Mouse (Mus musculus) embryonic facial prominence, embryonic 11.5 days (tissue): ENCODE results near the gene Gpr157. TPM values are rescaled to one million over a fixed set of nuclear protein-coding genes. Genes with fewer than 3 reads are reported as not detected.
"Not testable (repeated sequence)": the region's sequence is repeated elsewhere in the genome, so short reads cannot be mapped to it uniquely, and the experiment has no call there.

Experiments
- ATAC-seq: fragments of 200-750 bp; cut with Nextera tagmentation; replicated peaks from 2 replicates; pipeline ENCODE4 v1.8.0; 2017; ENCODE audit warnings: low read depth; ENCODE audit not compliant: insufficient number of reproducible peaks, low FRiP score, low TSS enrichment
- DNase-seq: peaks from one replicate; pipeline ENCODE4 v3.0.0-alpha.2; 2015; ENCODE audit warnings: low spot score
- H3K27ac ChIP-seq: fragments of 300-500 bp; sonication (generic); replicated peaks from 2 replicates; pipeline ENCODE4 v1.5.1; 2014; ENCODE audit warnings: mild to moderate bottlenecking, low read depth, low read length, control low read depth
- H3K27me3 ChIP-seq: fragments of 300-500 bp; sonication (generic); 2 replicates; pipeline ENCODE4 v1.6.1; 2014; ENCODE audit warnings: mild to moderate bottlenecking, low read length, moderate library complexity, mixed read lengths; ENCODE audit not compliant: control insufficient read depth, insufficient read depth
- H3K36me3 ChIP-seq: fragments of 300-500 bp; sonication (generic); replicated peaks from 2 replicates; pipeline ENCODE4 v1.6.1; 2014; ENCODE audit warnings: low read depth, mild to moderate bottlenecking, low read length, moderate library complexity, mixed read lengths; ENCODE audit not compliant: control insufficient read depth, insufficient read depth
- H3K4me1 ChIP-seq: fragments of 300-500 bp; sonication (generic); 2 replicates; pipeline ENCODE4 v1.6.1; 2014; ENCODE audit warnings: low read length, mixed read lengths; ENCODE audit not compliant: control insufficient read depth, insufficient read depth
- H3K4me2 ChIP-seq: fragments of 300-500 bp; sonication (generic); 2 replicates; pipeline ENCODE4 v1.6.1; 2014; ENCODE audit warnings: low read depth, mild to moderate bottlenecking, control low read depth, low read length, moderate library complexity
- H3K4me3 ChIP-seq: fragments of 300-500 bp; sonication (generic); 2 replicates; pipeline ENCODE4 v1.5.1; 2014; ENCODE audit warnings: low read depth, low read length, control low read depth
- H3K9ac ChIP-seq: fragments of 300-500 bp; sonication (generic); replicated peaks from 2 replicates; pipeline ENCODE4 v1.6.1; 2014; ENCODE audit warnings: mild to moderate bottlenecking, control low read depth, low read length
- H3K9me3 ChIP-seq: fragments of 300-500 bp; sonication (generic); replicated peaks from 2 replicates; pipeline ENCODE4 v1.6.1; 2016; ENCODE audit warnings: mild to moderate bottlenecking, low read length, inconsistent platforms, mixed read lengths; ENCODE audit not compliant: control insufficient read depth
- WGBS: fragments of 180-500 bp; shearing (Covaris S2); extraction: QIAGEN DNeasy Blood & Tissue Kit; methylation state at CpG from one replicate; pipeline ENCODE4 v1.1.7; 2014; 5-methylcytosine and 5-hydroxymethylcytosine counted together
- polyA plus RNA-seq: library from polyadenylated mRNA; unstranded; fragments of >200 nt; fragmentation: Nextera tagmentation; extraction: Ambion mirVana; gene quantifications from 2 replicates; pipeline ENCODE4 v1.2.1, GENCODE M21; 2014

Gpr157 gene
- polyA plus RNA-seq, result 0.18 and 0.28 TPM in 2 replicates

GRCm38 (mm10) chr4:150087161-150087889 is at the start of gene Gpr157:
Gpr157 (plus strand) TSS chr4:150087365.
- Histone ChIP-seq H3K9me3 (no peaks in the 10 kb centered on the region), H3K36me3 (no peaks in the 10 kb centered on the region), H3K4me3 (peak within 1 kb of the TSS; percentile 60), H3K27me3 (peaks cover 4% of the 10 kb centered on the region; the same call in 1 of the 2 replicates), H3K27ac (no peak within 1 kb of the TSS), H3K9ac (peak within 1 kb of the TSS; percentile 61), H3K4me1 (no peaks in the 10 kb centered on the region; the same call in 1 of the 2 replicates), H3K4me2 (peak within 1 kb of the TSS; percentile 99)
- peak; percentile 96 for ATAC-seq
- WGBS, result under 1% methylated on average over 52 of the region's 56 CpGs
- DNase-seq, result peak; percentile 95

GRCm38 (mm10) chr4:150038533-150038932 is 48.6 kb upstream of the Gpr157 start:
- Histone ChIP-seq H3K9ac (no peak overlapping the region), H3K27me3 (peaks cover 15% of the 10 kb centered on the region), H3K36me3 (no peaks in the 10 kb centered on the region), H3K27ac (no peak overlapping the region), H3K4me2 (no peak overlapping the region), H3K9me3 (no peaks in the 10 kb centered on the region), H3K4me3 (no peak overlapping the region), H3K4me1 (0 out of 2 replicates have a peak, but pooled peaks cover under 1% of the 10 kb centered on the region)
- no peak for ATAC-seq
- WGBS, result 91% methylated on average over 7 of the region's 7 CpGs
- no peak for DNase-seq

GRCm38 (mm10) chr4:150040003-150040581 is 47.1 kb upstream of the Gpr157 start:
- H3K9me3 ChIP-seq, result no peaks in the 10 kb centered on the region
- H3K4me3 ChIP-seq, result no peak overlapping the region
- H3K27ac ChIP-seq, result no peak overlapping the region
- H3K27me3 ChIP-seq, result peaks cover under 1% of the 10 kb centered on the region; the same call in 1 of the 2 replicates
- H3K4me2 ChIP-seq, result no peak overlapping the region
- DNase-seq, result no peak
- no peaks in the 10 kb centered on the region for H3K4me1 ChIP-seq
- no peaks in the 10 kb centered on the region for H3K36me3 ChIP-seq
- no peak overlapping the region for H3K9ac ChIP-seq
- no peak for ATAC-seq
- 71% methylated on average over 9 of the region's 9 CpGs for WGBS

GRCm38 (mm10) chr4:150040856-150041255 is 46.3 kb upstream of the Gpr157 start:
- not testable (repeated sequence) for H3K27ac ChIP-seq, H3K9me3 ChIP-seq, H3K36me3 ChIP-seq, H3K27me3 ChIP-seq, H3K9ac ChIP-seq, DNase-seq, ATAC-seq, H3K4me3 ChIP-seq, H3K4me2 ChIP-seq, H3K4me1 ChIP-seq
- whole genome bisulfite sequencing, result 68% methylated on average over 1 of the region's 1 CpGs

- 78% methylated on average over 10 of the region's 10 CpGs for WGBS
- no peak for ATAC-seq
- Histone ChIP-seq H3K4me3 (no peak overlapping the region), H3K9ac (no peak overlapping the region), H3K27me3 (no peaks in the 10 kb centered on the region), H3K36me3 (no peaks in the 10 kb centered on the region), H3K4me1 (no peaks in the 10 kb centered on the region), H3K4me2 (no peak overlapping the region), H3K27ac (no peak overlapping the region), H3K9me3 (no peaks in the 10 kb centered on the region)
- DNase-seq, result no peak
Observed at GRCm38 (mm10) chr4:150041346-150042110, 45.6 kb upstream of the Gpr157 start.

GRCm38 (mm10) chr4:150043591-150043990 is 43.6 kb upstream of the Gpr157 start:
- Histone ChIP-seq H3K4me1 (no peaks in the 10 kb centered on the region; the same call in 1 of the 2 replicates), H3K27ac (no peak overlapping the region), H3K4me2 (no peak overlapping the region), H3K4me3 (no peak overlapping the region), H3K9me3 (no peaks in the 10 kb centered on the region), H3K9ac (no peak overlapping the region), H3K27me3 (peaks cover 12% of the 10 kb centered on the region), H3K36me3 (no peaks in the 10 kb centered on the region)
- WGBS, result 93% methylated on average over 9 of the region's 9 CpGs
- DNase-seq, result no peak
- no peak for ATAC-seq

- Histone ChIP-seq H3K27ac (no peak overlapping the region), H3K36me3 (no peaks in the 10 kb centered on the region), H3K9ac (peak overlapping the region; percentile 51), H3K4me3 (peak overlapping the region; percentile 51), H3K9me3 (no peaks in the 10 kb centered on the region), H3K27me3 (peaks cover 23% of the 10 kb centered on the region), H3K4me2 (peak overlapping the region; percentile 88), H3K4me1 (peaks cover 2% of the 10 kb centered on the region; the same call in 1 of the 2 replicates)
- DNase-seq, result peak; percentile 71
- peak; percentile 72; the same call in 1 of the 2 replicates for ATAC-seq
- under 1% methylated on average over 20 of the region's 20 CpGs for WGBS
Observed at GRCm38 (mm10) chr4:150048038-150048437, 39.1 kb upstream of the Gpr157 start.
